ENCODE assay signal across 14 mouse cellular contexts in genomic region chr17:27129819-27130218, GRCm38 (mm10). TPM values are rescaled to one million over a fixed set of nuclear protein-coding genes. Genes with fewer than 3 reads are reported as not detected.
DNase-seq lines count a peak whose midpoint lies in the region; ATAC-seq and TF ChIP-seq lines count a peak whose summit lies in the region.
"Had no signal": no experiment of that assay in that cellular context is flagged by ENCODE, and none has a peak within 500 bp of the region (broad histone marks: within the 10 kb centered on the region; RNA-seq: fewer than 3 reads in every experiment).

No protein-coding gene starts in this region.

- H3K9me3 ChIP-seq in embryonic facial prominence, embryonic 12.5 days, result no peaks in the 10 kb centered on the region
- H3K9me3 ChIP-seq in embryonic facial prominence, embryonic 10.5 days, result no peaks in the 10 kb centered on the region
- H3K9me3 ChIP-seq in limb, embryonic 12.5 days, result no peaks in the 10 kb centered on the region
- H3K9me3 ChIP-seq: lung, embryonic 15.5 days; megakaryocyte, embryonic 14.5 days had no signal

- 0 out of 2 replicates have a peak, but pooled peaks have one; percentile 30 for TF ChIP-seq POLR2A in bone marrow, adult 2 months (IDR thresholded peaks at IDR 0.05; ENCODE audit: borderline replicate concordance, control insufficient read depth, low read depth, low read length)

- no peak for ATAC-seq in embryonic facial prominence, embryonic 12.5 days (ENCODE audit: insufficient number of reproducible peaks, insufficient read depth, low FRiP score, low TSS enrichment)
- ATAC-seq in limb, embryonic 12.5 days (ENCODE audit: insufficient number of reproducible peaks, insufficient read depth, low FRiP score, low TSS enrichment, low read depth), result no peak
- ATAC-seq: inflammation-experienced regulatory T-cells, adult 6 months had no signal

- H3K36me3 ChIP-seq in embryonic facial prominence, embryonic 12.5 days, result peaks cover 21% of the 10 kb centered on the region
- H3K36me3 ChIP-seq in embryonic facial prominence, embryonic 10.5 days (replicated peaks), result peaks cover 52% of the 10 kb centered on the region
- peaks cover 24% of the 10 kb centered on the region for H3K36me3 ChIP-seq in limb, embryonic 12.5 days
- H3K36me3 ChIP-seq: lung, embryonic 15.5 days had no signal

- 86% methylated on average over 7 of the region's 7 CpGs for WGBS in embryonic facial prominence, embryonic 12.5 days
- WGBS in embryonic facial prominence, embryonic 10.5 days, result 85% methylated on average over 7 of the region's 7 CpGs
- 85% methylated on average over 7 of the region's 7 CpGs for WGBS in bone marrow, adult 2 months
- WGBS in limb, embryonic 12.5 days, result 78% methylated on average over 7 of the region's 7 CpGs

- peaks cover 38% of the 10 kb centered on the region for H3K4me1 ChIP-seq in embryonic facial prominence, embryonic 12.5 days
- peaks cover 61% of the 10 kb centered on the region for H3K4me1 ChIP-seq in embryonic facial prominence, embryonic 10.5 days
- H3K4me1 ChIP-seq in bone marrow, adult 2 months (ENCODE audit: control insufficient read depth, insufficient read depth, low read length), result peaks cover 5% of the 10 kb centered on the region; the same call in 1 of the 2 replicates
- peaks cover 77% of the 10 kb centered on the region for H3K4me1 ChIP-seq in limb, embryonic 12.5 days (replicated peaks)

- H3K9ac ChIP-seq in embryonic facial prominence, embryonic 12.5 days, result 0 out of 2 replicates have a peak overlapping the region, but pooled peaks have one; percentile 3
- peak overlapping the region; percentile 38; the same call in 1 of the 2 replicates for H3K9ac ChIP-seq in limb, embryonic 12.5 days (replicated peaks)
- H3K9ac ChIP-seq: lung, embryonic 15.5 days had no signal

- H3K4me2 ChIP-seq in embryonic facial prominence, embryonic 12.5 days (replicated peaks), result no peak overlapping the region
- peak overlapping the region; percentile 18 for H3K4me2 ChIP-seq in limb, embryonic 12.5 days
- H3K4me2 ChIP-seq: lung, embryonic 15.5 days had no signal

- intact Hi-C loops in left cerebral cortex, adult 2 months (cut with DNase I), result loop anchor here (5.0 kb wide), 2 partner anchors 198 to 707 kb away; partner anchors contain the start of genes Phf1 and Snrpc
- intact Hi-C loops in left cerebral cortex, postnatal 10 days (cut with DNase I), result loop anchor here (5.0 kb wide), 1 partner anchor 72 kb away; the partner anchor contains the start of gene Lemd2

- TF ChIP-seq CTCF in left cerebral cortex, adult 2 months (IDR thresholded peaks at IDR 0.05), result no peak
- TF ChIP-seq CTCF in bone marrow, adult 2 months (IDR thresholded peaks at IDR 0.05; ENCODE audit: control insufficient read depth, insufficient read depth, low read length), result no peak

- no peak overlapping the region for H3K27ac ChIP-seq in embryonic facial prominence, embryonic 12.5 days
- H3K27ac ChIP-seq in embryonic facial prominence, embryonic 10.5 days (replicated peaks), result no peak overlapping the region; the same call in 1 of the 2 replicates
- H3K27ac ChIP-seq in left cerebral cortex, adult 2 months, result peak overlapping the region; percentile 28; the same call in 1 of the 2 replicates
- H3K27ac ChIP-seq in bone marrow, adult 2 months (ENCODE audit: control insufficient read depth, insufficient read depth, low read depth, low read length, poor library complexity), result no peak overlapping the region
- 0 out of 2 replicates have a peak overlapping the region, but pooled peaks have one; percentile 24 for H3K27ac ChIP-seq in limb, embryonic 12.5 days
- H3K27ac ChIP-seq: lung, embryonic 15.5 days had no signal

- no peak overlapping the region for H3K4me3 ChIP-seq in embryonic facial prominence, embryonic 12.5 days
- H3K4me3 ChIP-seq in embryonic facial prominence, embryonic 10.5 days, result no peak overlapping the region
- H3K4me3 ChIP-seq in left cerebral cortex, adult 2 months, result no peak overlapping the region
- H3K4me3 ChIP-seq in bone marrow, adult 2 months (replicated peaks; ENCODE audit: control insufficient read depth, low read depth, low read length), result no peak overlapping the region
- no peak overlapping the region for H3K4me3 ChIP-seq in limb, embryonic 12.5 days (replicated peaks)
- H3K4me3 ChIP-seq: lung, embryonic 15.5 days; megakaryocyte, embryonic 14.5 days had no signal

- H3K27me3 ChIP-seq in embryonic facial prominence, embryonic 12.5 days, result no peaks in the 10 kb centered on the region
- peaks cover under 1% of the 10 kb centered on the region; the same call in 1 of the 2 replicates for H3K27me3 ChIP-seq in embryonic facial prominence, embryonic 10.5 days (replicated peaks; ENCODE audit: low read depth, poor library complexity, severe bottlenecking)
- no peaks in the 10 kb centered on the region for H3K27me3 ChIP-seq in limb, embryonic 12.5 days
- H3K27me3 ChIP-seq: lung, embryonic 15.5 days had no signal

- no peak for DNase-seq in embryonic facial prominence, embryonic 10.5 days (ENCODE audit: low spot score)
- no peak for DNase-seq in left cerebral cortex, adult 2 months (ENCODE audit: extremely low spot score in 1 of 2, low spot score in 2 of 2)
- DNase-seq in left cerebral cortex, postnatal 10 days (ENCODE audit: extremely low spot score in 1 of 2, low spot score in 2 of 2), result no peak
- no peak for DNase-seq in Muller cell, postnatal 12 days (ENCODE audit: inconsistent ontology term)
- no peak for DNase-seq in adrenal gland, adult 8-10 months
- DNase-seq: kidney, postnatal 14 days; layer of hippocampus, postnatal 36 days had no signal

RNA-seq across cellular contexts. Expression of gene Uqcc2, which starts 3.9 kb away (rescaled TPM):
- polyA plus RNA-seq in embryonic facial prominence, embryonic 12.5 days (2016; fragmentation: Nextera tagmentation; extraction: Ambion mirVana), result 340 and 372 TPM in 2 replicates
- 407 and 410 TPM in 2 replicates for polyA plus RNA-seq in embryonic facial prominence, embryonic 10.5 days (2016; fragmentation: Nextera tagmentation; extraction: Ambion mirVana)
- total RNA-seq in left cerebral cortex, adult 2 months (2021), result 100 to 1,000 TPM; 215 to 245 TPM
- total RNA-seq in left cerebral cortex, postnatal 10 days (2021), result 100 to 1,000 TPM; 177 to 182 TPM
- 53.9 and 105 TPM in 2 replicates for polyA plus RNA-seq in bone marrow, adult 2 months (2011; ENCODE audit: insufficient read depth, insufficient read length, low replicate concordance, missing spikeins)
- 350 and 361 TPM in 2 replicates for polyA plus RNA-seq in limb, embryonic 12.5 days (2016; fragmentation: Nextera tagmentation; extraction: Ambion mirVana)
- total RNA-seq in adrenal gland, adult 8-10 months (2022), result 100 to 1,000 TPM; 252 to 380 (median 304) TPM

RNA-seq across cellular contexts. Expression of gene Ip6k3, which starts 37.8 kb away (rescaled TPM):
- polyA plus RNA-seq in embryonic facial prominence, embryonic 12.5 days (2016; fragmentation: Nextera tagmentation; extraction: Ambion mirVana), result 0.13 and 0.35 TPM in 2 replicates
- not detected in 2 replicates for polyA plus RNA-seq in embryonic facial prominence, embryonic 10.5 days (2016; fragmentation: Nextera tagmentation; extraction: Ambion mirVana)
- under 1 TPM; 0.38 to 0.47 TPM for total RNA-seq in left cerebral cortex, adult 2 months (2021)
- total RNA-seq in left cerebral cortex, postnatal 10 days (2021), result under 1 TPM; 0.20 to 0.43 TPM
- polyA plus RNA-seq in bone marrow, adult 2 months (2011; ENCODE audit: insufficient read depth, insufficient read length, low replicate concordance, missing spikeins), result not detected in 2 replicates
- 0.20 and 0.45 TPM in 2 replicates for polyA plus RNA-seq in limb, embryonic 12.5 days (2016; fragmentation: Nextera tagmentation; extraction: Ambion mirVana)
- total RNA-seq in adrenal gland, adult 8-10 months (2022), result 1 to 10 TPM in 3 of 4 experiments, under 1 TPM in 1; 0.49 to 1.8 (median 1.3) TPM
- total RNA-seq: common myeloid progenitor, adult 5-6 weeks had no signal
- polyA plus RNA-seq: inflammation-experienced regulatory T-cells, adult 6 months had no signal

Comparison
In these comparisons a context has a peak if more than half of its experiments do, and no peak if none do; other contexts are left out.
1. H3K27ac ChIP-seq: peak in left cerebral cortex, adult 2 months (single experiment) and limb, embryonic 12.5 days (single experiment); none in embryonic facial prominence, embryonic 12.5 days (single experiment), embryonic facial prominence, embryonic 10.5 days (single experiment) and bone marrow, adult 2 months (single experiment).